Mouse (Mus musculus): ENCODE results near the gene Epdr1.

DNA sequence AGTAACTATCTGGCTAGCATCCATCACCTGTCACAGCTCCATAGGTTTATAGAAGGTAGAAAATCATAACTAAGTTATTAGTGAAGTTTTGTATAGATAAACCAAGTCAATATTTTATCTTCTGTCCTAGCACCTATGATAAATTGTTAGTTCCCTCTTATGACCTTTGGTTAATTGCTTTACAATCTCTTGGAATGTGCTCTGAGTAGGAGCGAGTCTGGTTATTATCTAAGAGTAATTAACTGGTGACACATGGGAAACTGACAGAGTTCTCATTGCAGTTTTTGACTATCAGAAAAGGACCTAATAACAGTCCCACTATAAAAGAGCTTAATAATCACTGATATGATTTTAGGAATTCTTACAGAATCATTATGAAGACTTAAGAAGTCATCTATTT is 23.8 kb upstream of the Epdr1 start:
- TF ChIP-seq EP300 (IDR thresholded peaks at IDR 0.05; ENCODE audit: low read depth) = no peak
- TF ChIP-seq CTCF (IDR thresholded peaks at IDR 0.05; ENCODE audit: low read depth) = no peak

All from liver, embryonic 14.5 days (tissue).